Mouse (Mus musculus): ENCODE results near the gene Dab2ip. TPM values are rescaled to one million over a fixed set of nuclear protein-coding genes. Genes with fewer than 3 reads are reported as not detected.
A peak's percentile ranks its signal among the peaks of the same experiment; 100 is the strongest.

Gene Dab2ip
- polyA plus RNA-seq, 1 experiment from 2014 or later, result 41.4 TPM

DNA sequence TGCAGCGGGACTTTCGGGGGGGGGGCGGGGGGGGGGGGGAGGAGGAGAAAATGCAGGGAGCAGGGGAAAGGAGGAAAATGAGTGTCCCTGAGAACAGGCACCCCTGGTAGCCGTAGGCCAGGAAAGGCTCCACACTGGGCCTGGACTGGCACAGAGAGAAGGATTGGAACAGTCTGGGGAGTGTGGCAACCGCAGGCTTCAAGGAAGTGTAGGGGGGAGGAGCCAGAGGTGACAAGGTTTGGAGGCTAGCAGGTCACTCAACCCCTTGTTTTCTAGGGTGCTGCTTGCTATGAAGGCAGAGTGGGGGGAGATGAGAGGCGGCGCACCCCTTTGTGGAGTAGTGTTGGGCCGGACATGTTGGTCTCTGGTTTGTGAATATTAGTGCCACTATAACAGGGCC is 71.1 kb downstream of the Dab2ip start:
- WGBS, result 91% methylated on average over 5 of the region's 8 CpGs
- no peak overlapping the region for H3K4me3 ChIP-seq (replicated peaks; ENCODE audit: low read depth, low read length)
- no peak for TF ChIP-seq CTCF (IDR thresholded peaks at IDR 0.05; ENCODE audit: low read depth)
- ATAC-seq (replicated peaks; ENCODE audit: low FRiP score, low read depth) (no peak), DNase-seq (ENCODE audit: low spot score) (no peak)
- H3K9me3 ChIP-seq (replicated peaks; ENCODE audit: low read length), result no peaks in the 10 kb centered on the region
- H3K4me2 ChIP-seq (ENCODE audit: low read length), result no peak overlapping the region
- peaks cover 21% of the 10 kb centered on the region for H3K4me1 ChIP-seq (replicated peaks; ENCODE audit: insufficient read depth, low read length)
- H3K36me3 ChIP-seq (ENCODE audit: insufficient read depth, low read length), result no peaks in the 10 kb centered on the region
- no peaks in the 10 kb centered on the region for H3K27me3 ChIP-seq (ENCODE audit: insufficient read depth, low read length)
- no peak overlapping the region for H3K27ac ChIP-seq
- H3K9ac ChIP-seq (ENCODE audit: low read depth, low read length), result no peak overlapping the region

- ATAC-seq (replicated peaks; ENCODE audit: low FRiP score, low read depth), result no peak
- no peaks in the 10 kb centered on the region for H3K27me3 ChIP-seq (ENCODE audit: insufficient read depth, low read length)
- H3K27ac ChIP-seq, result no peak overlapping the region
- TF ChIP-seq CTCF (IDR thresholded peaks at IDR 0.05; ENCODE audit: low read depth), result peak; percentile 48
- DNase-seq (ENCODE audit: low spot score), result no peak
- no peaks in the 10 kb centered on the region for H3K36me3 ChIP-seq (ENCODE audit: insufficient read depth, low read length)
- no peak overlapping the region for H3K9ac ChIP-seq (ENCODE audit: low read depth, low read length)
- H3K4me3 ChIP-seq (replicated peaks; ENCODE audit: low read depth, low read length), result no peak overlapping the region
- H3K4me1 ChIP-seq (replicated peaks; ENCODE audit: insufficient read depth, low read length), result no peaks in the 10 kb centered on the region
- WGBS, result 80% methylated on average over 4 of the region's 4 CpGs
- H3K9me3 ChIP-seq (replicated peaks; ENCODE audit: low read length), result no peaks in the 10 kb centered on the region
- no peak overlapping the region for H3K4me2 ChIP-seq (ENCODE audit: low read length)
These were observed 75.3 kb downstream of the Dab2ip start for GRCm38 (mm10) chr2:35633392-35633791.

GRCm38 (mm10) chr2:35634963-35635362 is 76.9 kb downstream of the Dab2ip start:
- H3K4me2 ChIP-seq (ENCODE audit: low read length), result no peak overlapping the region
- ATAC-seq (replicated peaks; ENCODE audit: low FRiP score, low read depth), result no peak
- no peak for DNase-seq (ENCODE audit: low spot score)
- WGBS, result 91% methylated on average over 4 of the region's 4 CpGs
- no peak overlapping the region for H3K9ac ChIP-seq (ENCODE audit: low read depth, low read length)
- no peak overlapping the region for H3K4me3 ChIP-seq (replicated peaks; ENCODE audit: low read depth, low read length)
- H3K27me3 ChIP-seq (ENCODE audit: insufficient read depth, low read length), result no peaks in the 10 kb centered on the region
- H3K36me3 ChIP-seq (ENCODE audit: insufficient read depth, low read length), result no peaks in the 10 kb centered on the region
- no peaks in the 10 kb centered on the region for H3K9me3 ChIP-seq (replicated peaks; ENCODE audit: low read length)
- TF ChIP-seq CTCF (IDR thresholded peaks at IDR 0.05; ENCODE audit: low read depth), result no peak
- H3K4me1 ChIP-seq (replicated peaks; ENCODE audit: insufficient read depth, low read length), result no peaks in the 10 kb centered on the region
- no peak overlapping the region for H3K27ac ChIP-seq

DNA sequence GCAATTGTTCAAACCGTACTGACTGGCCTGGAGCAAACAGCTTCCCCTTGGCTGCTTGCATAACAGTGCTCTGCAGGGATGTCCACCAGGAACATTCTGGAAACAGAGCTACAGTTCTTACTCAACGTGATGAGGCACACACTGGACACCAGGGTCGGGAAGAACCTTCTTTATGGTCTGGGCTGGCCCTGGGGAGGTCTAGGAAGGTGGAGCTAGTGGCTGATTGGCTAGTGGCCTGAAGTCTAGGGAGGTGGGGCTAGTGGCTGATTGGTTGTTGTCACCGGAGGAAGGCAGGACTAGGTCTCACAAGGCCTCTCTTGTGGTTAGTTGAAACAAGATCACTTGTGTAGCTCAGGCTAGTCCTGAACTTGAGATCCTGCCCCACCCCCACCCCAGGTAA is 77.5 kb downstream of the Dab2ip start:
- Histone ChIP-seq H3K9ac (ENCODE audit: low read depth, low read length) (no peak overlapping the region), H3K27me3 (ENCODE audit: insufficient read depth, low read length) (no peaks in the 10 kb centered on the region), H3K27ac (no peak overlapping the region), H3K4me2 (ENCODE audit: low read length) (no peak overlapping the region), H3K36me3 (ENCODE audit: insufficient read depth, low read length) (no peaks in the 10 kb centered on the region), H3K4me3 (replicated peaks; ENCODE audit: low read depth, low read length) (no peak overlapping the region), H3K9me3 (replicated peaks; ENCODE audit: low read length) (no peaks in the 10 kb centered on the region), H3K4me1 (replicated peaks; ENCODE audit: insufficient read depth, low read length) (peaks cover 3% of the 10 kb centered on the region; the same call in 1 of the 2 replicates)
- DNase-seq (ENCODE audit: low spot score), result no peak
- WGBS, result 59% methylated on average over 4 of the region's 4 CpGs
- no peak for TF ChIP-seq CTCF (IDR thresholded peaks at IDR 0.05; ENCODE audit: low read depth)
- ATAC-seq (replicated peaks; ENCODE audit: low FRiP score, low read depth), result no peak

DNA sequence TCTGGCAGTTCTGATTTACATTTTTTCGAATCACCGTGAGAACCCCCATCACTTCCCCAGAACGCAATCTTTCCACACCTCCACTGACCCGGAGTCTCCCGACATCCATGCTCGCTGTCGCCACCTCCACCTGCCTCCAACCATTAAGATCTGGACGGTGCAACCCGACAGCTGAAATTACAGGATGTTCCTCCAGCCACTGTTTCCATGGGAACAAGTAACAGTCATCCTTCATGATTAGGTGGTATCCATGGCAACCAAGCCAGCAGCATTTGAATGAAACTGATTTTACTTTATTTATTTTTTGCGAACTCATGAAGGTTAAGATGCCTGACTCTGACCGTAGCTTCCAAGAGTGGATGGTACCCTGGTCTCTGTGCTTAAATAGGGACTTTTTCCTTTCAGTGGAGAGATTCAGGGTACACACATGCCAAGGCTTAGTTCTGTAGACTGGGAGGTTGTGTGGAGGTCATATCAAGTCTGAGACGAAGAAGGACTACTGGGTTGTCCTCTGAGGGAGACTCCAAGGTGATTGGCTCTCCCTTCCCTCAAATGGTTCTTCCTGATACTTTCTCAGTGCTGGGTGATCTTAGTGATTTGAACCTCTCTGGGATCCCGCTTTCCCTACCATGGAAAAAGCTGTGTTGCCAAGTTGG is 79.9 kb downstream of the Dab2ip start:
- WGBS, result 78% methylated on average over 13 of the region's 13 CpGs
- H3K4me1 ChIP-seq (replicated peaks; ENCODE audit: insufficient read depth, low read length), result peaks cover 7% of the 10 kb centered on the region; the same call in 1 of the 2 replicates
- no peaks in the 10 kb centered on the region for H3K27me3 ChIP-seq (ENCODE audit: insufficient read depth, low read length)
- H3K9ac ChIP-seq (ENCODE audit: low read depth, low read length), result no peak overlapping the region
- no peak for DNase-seq (ENCODE audit: low spot score)
- ATAC-seq (replicated peaks; ENCODE audit: low FRiP score, low read depth), result no peak
- no peak overlapping the region for H3K27ac ChIP-seq
- no peaks in the 10 kb centered on the region for H3K9me3 ChIP-seq (replicated peaks; ENCODE audit: low read length)
- H3K36me3 ChIP-seq (ENCODE audit: insufficient read depth, low read length), result no peaks in the 10 kb centered on the region
- no peak overlapping the region for H3K4me3 ChIP-seq (replicated peaks; ENCODE audit: low read depth, low read length)
- TF ChIP-seq CTCF (IDR thresholded peaks at IDR 0.05; ENCODE audit: low read depth), result no peak
- H3K4me2 ChIP-seq (ENCODE audit: low read length), result no peak overlapping the region

- DNase-seq (ENCODE audit: low spot score), result no peak
- no peak overlapping the region for H3K4me2 ChIP-seq (ENCODE audit: low read length)
- H3K27ac ChIP-seq, result no peak overlapping the region
- H3K4me1 ChIP-seq (replicated peaks; ENCODE audit: insufficient read depth, low read length), result peaks cover 7% of the 10 kb centered on the region; the same call in 1 of the 2 replicates
- ATAC-seq (replicated peaks; ENCODE audit: low FRiP score, low read depth), result no peak
- H3K36me3 ChIP-seq (ENCODE audit: insufficient read depth, low read length), result 0 out of 2 replicates have a peak, but pooled peaks cover 3% of the 10 kb centered on the region
- no peak for TF ChIP-seq CTCF (IDR thresholded peaks at IDR 0.05; ENCODE audit: low read depth)
- H3K4me3 ChIP-seq (replicated peaks; ENCODE audit: low read depth, low read length), result no peak overlapping the region
- 86% methylated on average over 2 of the region's 2 CpGs for WGBS
- H3K9ac ChIP-seq (ENCODE audit: low read depth, low read length), result no peak overlapping the region
- H3K9me3 ChIP-seq (replicated peaks; ENCODE audit: low read length), result no peaks in the 10 kb centered on the region
- H3K27me3 ChIP-seq (ENCODE audit: insufficient read depth, low read length), result no peaks in the 10 kb centered on the region
These were observed 81.7 kb downstream of the Dab2ip start for GRCm38 (mm10) chr2:35639799-35640198.

Measured in kidney, postnatal 0 days (tissue).